Mouse (Mus musculus) adrenal gland, postnatal 36 days (tissue): ENCODE results near the gene Akap4. TPM values are rescaled to one million over a fixed set of nuclear protein-coding genes. Genes with fewer than 3 reads are reported as not detected.

Source experiments
- DNase-seq, 2 experiments: peaks; one replicate each; pipeline ENCODE4 v3.0.0; 2021; ENCODE audit warnings: mixed read lengths in 1 of 2
- long read RNA-seq, 2 experiments: library from polyadenylated mRNA; stranded (forward); transcript quantifications; one replicate each; pipeline ENCODE4 v2.0.0; 2021; ENCODE audit warnings: borderline sequencing depth in 2 of 2
- total RNA-seq, 2 experiments: library from RNA; stranded (reverse); gene quantifications; 2 replicates each; pipeline ENCODE4 v1.2.3; 2021

Akap4 gene
- total RNA-seq = not detected
- long read RNA-seq, experiment 1 = 0 reads
- long read RNA-seq, experiment 2 = 0 reads

DNA sequence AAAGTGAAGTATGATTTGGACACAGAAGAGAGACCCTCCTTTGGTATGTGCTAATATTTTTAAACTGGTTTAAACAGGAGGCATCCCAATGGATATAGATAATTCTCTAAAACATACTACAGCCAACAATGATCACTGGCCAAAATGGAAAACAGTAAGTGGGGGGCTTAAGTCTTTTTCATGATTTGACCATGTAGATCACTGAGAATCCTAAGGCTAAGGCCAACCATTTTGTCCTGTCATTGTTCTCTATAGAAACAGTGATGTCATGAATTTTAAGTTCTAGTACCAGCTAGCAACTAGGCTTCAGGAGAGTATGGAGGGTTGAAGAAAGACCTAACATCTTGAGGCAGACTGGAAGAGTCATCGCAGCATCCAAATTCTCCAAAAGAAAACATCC, at the start of gene Akap4:
Gene Akap4 (plus strand): TSS at position 301 of the 400 bp plus-strand sequence.
- no peak for DNase-seq

DNA sequence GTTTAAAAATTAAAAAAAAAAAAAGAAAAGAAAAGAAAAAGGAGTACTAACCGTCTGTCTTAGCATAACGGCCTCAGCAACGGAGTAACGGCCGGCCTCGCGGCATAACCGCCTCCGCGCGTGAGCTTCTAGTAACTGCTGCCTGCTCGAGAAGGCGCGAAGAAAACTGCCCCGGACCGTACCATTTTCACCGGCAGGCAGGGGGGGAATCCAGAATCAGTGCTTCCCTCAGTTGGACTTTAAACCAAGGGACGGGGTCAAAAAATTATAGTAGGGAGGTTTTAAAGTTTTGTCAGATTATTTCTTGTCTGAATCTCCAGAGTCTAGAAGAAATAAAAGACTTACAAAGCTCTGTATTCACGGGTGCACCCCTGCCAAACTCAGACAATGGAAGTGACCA, 25.8 kb upstream of the Akap4 start, which contains the start of gene Ccnb3:
Gene Ccnb3 (minus strand): TSS at position 101 of the 400 bp plus-strand sequence.
- DNase-seq = no peak

DNA sequence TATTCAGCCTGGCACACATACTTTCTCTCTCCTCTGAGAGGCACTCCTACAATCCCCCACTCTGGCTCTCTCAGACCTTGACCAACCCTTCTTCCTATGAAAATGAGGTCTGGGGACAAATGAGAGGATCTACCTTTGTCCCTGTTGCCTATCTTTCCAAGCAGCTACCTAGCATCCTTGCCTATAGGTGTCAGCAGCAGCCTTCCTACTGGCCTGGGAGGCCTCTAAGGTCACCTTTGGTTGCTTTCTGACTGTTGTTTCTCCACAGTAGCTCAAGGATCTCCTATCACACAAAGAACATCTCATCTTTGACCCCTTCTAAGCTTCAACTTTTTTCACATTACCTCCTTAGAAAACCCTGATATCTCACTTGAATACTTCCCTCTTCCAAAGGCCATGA, 10.3 kb upstream of the Akap4 start:
- DNase-seq = no peak

DNA sequence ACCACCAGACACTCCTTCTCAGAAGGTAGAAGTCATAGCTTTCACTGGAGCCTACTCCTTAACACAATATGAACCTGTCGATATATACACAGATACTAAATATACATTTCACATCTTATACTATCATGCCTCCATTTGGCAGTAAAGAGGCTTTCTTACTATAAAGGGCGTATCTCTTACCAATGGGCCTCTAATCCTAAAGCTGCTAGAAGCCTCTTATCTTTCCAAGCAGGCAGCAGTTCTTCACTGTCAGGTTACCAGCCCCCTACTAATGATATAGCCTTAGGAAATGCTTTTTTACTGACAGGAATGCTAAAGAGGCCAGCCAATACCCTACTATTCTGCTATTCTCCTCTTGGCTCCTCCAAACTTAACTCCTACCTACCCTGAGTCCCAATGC, 9.7 kb upstream of the Akap4 start:
- no peak for DNase-seq

DNA sequence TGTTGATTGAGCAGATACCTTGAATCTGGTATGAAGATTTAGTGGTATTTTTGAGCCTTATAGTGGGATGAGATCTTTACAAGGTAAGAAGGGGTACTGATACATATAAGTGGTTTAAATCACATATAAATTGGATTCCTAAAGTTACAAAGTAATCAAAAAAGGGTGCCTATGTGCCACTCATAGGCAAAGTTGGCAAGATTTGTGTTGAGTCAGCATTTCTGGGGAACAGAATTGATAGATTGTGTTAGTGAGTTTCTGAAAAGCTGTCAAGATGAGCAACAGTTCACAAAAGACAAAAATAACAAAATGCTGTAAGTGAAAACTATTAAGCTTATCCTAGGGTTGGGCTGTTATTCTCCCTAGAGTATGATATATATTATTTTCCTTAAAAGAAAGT, 3.2 kb upstream of the Akap4 start:
- DNase-seq = no peak

DNA sequence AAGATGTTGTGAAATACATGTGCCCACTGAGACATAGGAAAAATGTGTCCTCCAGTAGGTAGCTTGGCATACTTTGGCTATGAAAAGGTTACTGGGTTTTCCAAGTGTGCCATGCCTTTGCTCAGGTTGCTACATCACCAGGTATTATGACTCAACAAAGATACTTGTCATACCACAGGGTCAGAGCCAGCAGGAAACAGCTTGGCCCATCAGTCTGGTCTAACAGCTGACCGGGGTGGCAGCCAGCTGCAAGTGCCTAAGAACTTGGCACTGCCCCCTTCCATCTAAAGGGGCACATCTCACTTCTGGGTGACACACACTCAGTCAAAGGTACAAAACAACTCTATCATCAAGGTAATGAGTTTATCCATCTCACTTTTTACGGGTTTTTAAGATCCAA, 683 bp downstream of the Akap4 start:
- DNase-seq = no peak

DNA sequence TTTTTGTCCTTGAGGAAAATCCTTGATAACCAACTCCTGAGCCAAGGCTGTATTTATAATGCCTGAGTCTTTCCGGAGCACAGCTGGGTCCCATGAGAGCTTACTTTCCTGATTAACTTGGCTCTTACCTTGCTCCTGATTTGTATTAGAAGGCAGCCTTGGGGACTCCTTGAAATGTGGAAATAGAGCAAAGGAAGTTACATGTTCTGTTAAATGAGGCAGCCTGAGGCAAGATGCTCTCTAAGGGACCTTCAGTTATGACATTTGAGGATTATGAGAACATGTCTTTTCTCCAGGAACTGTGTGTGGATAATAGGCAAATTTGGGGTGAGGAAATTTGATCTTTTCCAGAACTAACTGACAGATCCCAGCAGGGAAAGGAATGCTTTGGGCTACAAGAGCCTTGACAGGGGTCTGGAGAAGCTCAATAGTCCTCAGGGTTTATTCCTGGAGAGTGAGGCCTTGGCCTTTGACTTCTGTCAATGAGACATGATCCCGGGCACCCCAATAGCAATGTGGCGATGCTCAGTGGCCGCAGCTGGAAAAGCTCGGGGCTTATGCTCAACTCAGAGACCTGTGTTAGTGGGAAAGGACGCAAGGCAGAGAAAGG, 12.6 kb downstream of the Akap4 start:
- DNase-seq = no peak

DNA sequence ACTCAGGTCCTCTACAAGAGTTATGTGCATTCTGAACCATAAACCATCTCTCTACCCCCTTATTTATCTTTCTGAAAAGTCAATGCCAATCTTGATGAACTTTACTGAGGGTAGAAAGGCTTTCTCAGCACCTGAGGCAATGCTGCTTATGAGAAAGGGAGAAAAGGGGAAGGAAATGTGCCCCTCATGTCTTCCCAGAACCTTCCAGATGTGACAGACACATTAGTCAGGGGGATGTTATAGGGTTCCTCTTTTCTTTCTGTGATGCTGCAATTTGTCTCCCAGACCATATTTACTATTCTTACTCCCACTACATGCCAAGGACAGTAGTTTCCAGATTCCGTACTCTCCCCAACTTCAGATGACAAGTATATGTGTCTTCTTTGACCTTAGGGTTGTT, 18.6 kb downstream of the Akap4 start:
- no peak for DNase-seq

DNA sequence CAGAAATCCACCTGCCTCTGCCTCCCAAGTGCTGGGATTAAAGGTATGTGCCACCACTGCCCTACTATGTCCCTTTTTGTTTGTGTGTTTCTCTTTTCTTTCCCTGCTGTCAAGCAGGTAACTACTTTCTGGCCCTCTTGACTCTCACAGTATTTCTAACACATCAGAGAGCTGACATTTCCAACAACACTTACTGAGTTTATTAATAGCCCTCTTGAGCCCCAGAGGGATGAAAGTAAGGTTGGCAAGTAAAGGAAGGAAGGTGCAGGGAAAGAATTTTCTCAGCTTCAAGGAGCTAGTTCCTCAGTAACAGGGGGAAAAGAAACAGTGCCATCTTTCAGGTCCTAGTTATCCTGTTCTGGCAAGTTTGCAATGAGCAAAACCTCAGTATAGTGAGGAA, 23.0 kb downstream of the Akap4 start:
- DNase-seq = no peak

DNA sequence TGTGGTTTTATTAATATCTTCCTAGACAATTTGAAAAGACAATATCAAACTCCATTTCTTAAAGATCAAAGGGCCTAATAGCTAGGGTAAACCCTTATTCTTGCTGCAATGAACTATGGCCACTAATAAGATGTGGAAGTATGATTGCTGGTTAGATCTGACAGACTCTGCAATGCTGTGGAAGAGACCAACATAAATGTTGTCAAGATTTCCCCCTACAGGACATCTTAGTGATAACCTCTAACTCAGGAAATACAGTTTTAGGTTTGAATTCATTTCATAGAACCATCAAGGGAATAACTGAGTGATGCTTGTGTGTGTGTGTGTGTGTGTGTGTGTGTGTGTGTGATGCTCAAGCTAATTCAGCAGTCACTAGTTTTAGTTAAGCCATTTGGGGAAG, 35.0 kb downstream of the Akap4 start:
- DNase-seq = no peak

DNA sequence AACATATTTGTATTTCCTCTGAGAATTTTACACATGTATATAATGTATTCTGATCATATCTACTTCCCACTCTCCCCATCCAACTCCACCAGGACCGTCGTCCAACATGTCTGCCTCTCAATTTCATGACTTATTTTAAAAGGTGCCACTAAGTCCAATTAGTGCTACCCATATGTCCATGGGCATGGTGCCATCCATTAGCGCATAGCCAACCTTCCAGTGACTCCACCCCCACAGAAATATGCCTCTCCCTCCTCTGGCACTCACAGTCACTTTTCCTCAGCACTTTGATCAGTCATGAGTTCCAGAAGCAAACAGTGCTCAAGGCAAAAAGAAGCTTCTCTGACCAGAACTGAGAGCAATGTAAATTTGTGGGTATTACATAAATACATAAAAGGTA, 47.6 kb downstream of the Akap4 start:
- DNase-seq = no peak

DNA sequence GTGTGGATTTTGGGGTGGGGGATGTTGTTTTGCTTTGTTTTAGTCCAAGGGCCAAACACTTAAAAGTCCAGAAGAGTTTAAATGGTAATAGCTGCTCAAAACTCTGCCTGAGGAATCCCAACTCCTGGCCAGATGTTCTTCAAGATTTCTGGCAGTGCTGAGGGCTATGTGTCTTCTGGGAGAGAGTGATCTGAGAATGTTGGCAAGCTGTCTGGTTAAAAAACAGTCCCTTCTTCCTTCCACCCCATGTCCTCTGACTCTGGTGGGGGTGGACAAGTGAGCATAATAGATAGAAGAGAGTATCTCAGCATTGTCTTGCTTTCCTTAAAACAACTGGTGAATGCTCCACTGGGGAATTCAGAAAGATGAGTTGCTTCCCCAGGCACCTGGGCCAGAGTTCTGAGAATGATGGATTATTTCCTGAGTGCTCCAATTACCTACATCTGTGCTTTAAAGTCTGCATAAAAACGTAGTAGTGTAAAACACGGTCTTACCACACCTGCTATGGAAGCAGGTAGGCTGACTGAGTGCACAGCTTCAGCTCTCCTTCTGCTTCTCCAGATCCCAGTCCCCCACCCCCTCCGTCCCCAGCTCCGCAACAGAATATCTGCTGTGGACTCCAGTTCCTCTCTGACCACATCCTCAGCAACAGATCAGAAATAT, 54.4 kb downstream of the Akap4 start:
- no peak for DNase-seq

Other genes with a start within 250 kb of the Akap4 start
- gene Ccnb3, start 25.9 kb upstream of the Akap4 start, total RNA-seq = under 1 TPM in 1 of 2 experiments, not detected in 1; 0.07 TPM